Mouse (Mus musculus) liver, postnatal 0 days (tissue): Measurements from ENCODE around the gene Col6a6.

ENCODE experiments used
- CTCF ChIP-seq: sonication (generic); IDR thresholded peaks from 2 replicates; pipeline ENCODE4 v1.5.1; 2016; ENCODE audit warnings: antibody characterized with exemption, low read depth
- EP300 ChIP-seq: IDR thresholded peaks from 2 replicates; pipeline ENCODE4 v1.6.1; 2016; ENCODE audit warnings: antibody characterized with exemption, low read depth, mild to moderate bottlenecking

- TF ChIP-seq CTCF (no peak), EP300 (no peak)
Observed at GRCm38 (mm10) chr9:105876124-105876523, 48.2 kb upstream of the Col6a6 start.
